Mouse (Mus musculus): Measurements from ENCODE around the gene Podn.

The Podn gene

DNA sequence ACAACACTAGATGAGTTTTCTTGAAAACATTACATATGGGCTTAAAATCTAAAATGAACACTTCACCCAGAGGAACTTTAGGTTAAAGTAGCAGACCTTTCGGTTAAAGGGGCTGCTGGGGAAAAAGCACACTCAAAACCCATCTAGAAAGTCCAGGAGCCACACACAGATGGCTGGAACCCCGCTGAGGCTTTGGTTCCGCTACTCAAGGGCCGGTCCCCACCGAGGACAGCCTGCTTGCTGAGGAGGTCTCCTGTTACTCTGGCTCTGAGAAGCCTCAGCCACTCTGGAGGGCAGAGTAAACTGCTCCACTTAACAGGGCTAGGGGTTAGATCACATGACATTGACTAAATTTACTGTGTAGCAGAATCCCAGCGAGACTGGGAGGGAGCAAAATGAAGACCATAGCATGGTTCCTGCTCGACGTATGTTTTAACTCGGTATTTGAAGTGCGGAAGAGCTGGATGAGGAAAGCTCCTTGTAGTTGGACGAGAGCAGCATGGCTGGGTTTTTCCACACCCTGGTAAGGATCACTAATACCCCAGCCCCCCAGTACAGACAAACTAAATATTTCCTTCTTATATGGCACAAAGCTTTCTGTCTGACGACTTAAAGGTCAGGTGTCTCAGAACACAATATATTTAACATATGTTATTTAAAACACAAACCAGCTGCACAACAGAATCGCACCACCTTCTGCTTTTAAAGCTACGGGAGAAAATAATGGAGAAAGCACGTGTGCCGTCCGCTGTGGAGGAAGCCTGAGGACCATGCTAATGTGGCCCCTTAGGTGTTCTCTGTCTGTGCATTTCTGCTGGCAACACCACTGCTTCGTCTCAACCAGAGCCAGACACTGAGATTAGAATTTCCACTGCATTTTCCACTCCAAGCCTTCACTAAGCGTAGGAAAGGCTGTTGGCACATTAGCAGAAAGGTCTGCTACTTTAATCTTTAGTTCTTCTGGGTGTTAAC lies 50.8 kb downstream of the Podn start:
- DNase-seq (ENCODE audit: low spot score): no peak

- no peak for DNase-seq (ENCODE audit: low spot score)
Measured at GRCm38 (mm10) chr4:108037027-108037426, 59.2 kb downstream of the Podn start.

GRCm38 (mm10) chr4:108033041-108033764 lies 63.0 kb downstream of the Podn start:
- DNase-seq (ENCODE audit: low spot score): no peak

DNA sequence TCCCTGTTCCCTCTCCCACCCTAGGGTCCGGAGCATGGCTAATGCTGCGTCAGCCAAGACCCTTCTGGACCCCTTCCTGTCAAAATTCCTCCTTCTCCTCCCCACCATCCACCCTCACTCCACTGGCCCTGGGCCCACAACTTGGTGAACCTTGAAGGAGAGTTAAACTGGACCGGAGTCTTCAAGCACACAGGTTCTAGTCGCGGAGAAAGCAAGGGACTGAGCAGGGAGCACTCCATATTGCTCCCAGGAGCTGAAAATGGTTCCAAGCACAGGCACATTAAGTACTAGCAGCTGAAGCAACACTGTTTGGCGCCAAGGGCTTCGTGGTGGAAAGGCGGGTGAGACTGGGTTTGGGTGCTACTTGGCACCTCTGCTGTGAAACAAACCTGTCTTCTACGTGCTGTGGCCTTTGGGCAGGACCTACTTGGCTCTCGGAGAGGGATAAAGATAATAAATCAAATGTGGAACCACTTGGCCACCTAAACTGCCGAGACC lies 63.8 kb downstream of the Podn start:
- no peak for DNase-seq (ENCODE audit: low spot score)

DNA sequence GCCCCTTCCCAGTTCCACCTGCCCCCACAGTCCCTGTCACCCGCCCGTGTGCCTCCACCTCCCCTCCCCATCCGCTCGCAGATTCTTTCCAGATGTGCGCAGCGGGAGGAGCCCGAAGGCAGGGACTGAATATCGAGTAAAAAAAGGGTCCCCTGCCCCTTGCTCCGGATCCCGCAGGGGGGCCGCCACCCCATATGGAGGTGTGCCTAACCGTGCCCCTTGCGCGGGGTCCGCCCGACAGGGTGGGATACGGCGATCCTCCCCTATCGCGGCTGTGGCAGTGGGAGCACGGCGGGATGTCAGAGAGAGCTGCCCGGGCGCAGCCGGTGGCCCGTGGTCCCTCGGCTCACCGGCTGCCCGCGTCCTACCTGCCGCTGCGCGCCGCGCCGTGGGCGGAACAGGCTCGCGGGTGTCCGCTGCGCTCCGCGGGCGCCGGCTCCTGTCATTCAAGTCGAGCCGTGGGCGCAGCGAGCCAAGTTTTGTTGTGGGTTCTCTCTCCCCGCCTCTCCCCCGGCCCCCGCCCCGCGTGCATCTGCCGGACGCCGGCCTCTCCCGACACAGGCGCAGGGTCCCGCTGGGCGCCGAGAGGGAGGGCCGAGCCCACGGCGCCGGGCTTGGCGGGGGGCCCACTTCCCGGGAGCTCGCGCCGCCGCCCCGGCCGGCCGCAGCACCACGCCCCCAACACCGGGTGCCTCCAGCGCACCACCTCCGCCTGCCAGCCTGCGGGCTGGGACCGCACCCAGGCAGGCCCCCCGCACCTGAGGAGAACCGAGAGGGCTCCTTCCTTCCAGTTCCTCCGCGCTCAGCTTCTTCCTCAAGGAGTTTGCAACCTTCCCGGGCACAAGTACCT lies 64.5 kb downstream of the Podn start:
- no peak for DNase-seq (ENCODE audit: low spot score)

- DNase-seq (ENCODE audit: low spot score): no peak
Measured at GRCm38 (mm10) chr4:108030888-108031501, 65.2 kb downstream of the Podn start.

DNA sequence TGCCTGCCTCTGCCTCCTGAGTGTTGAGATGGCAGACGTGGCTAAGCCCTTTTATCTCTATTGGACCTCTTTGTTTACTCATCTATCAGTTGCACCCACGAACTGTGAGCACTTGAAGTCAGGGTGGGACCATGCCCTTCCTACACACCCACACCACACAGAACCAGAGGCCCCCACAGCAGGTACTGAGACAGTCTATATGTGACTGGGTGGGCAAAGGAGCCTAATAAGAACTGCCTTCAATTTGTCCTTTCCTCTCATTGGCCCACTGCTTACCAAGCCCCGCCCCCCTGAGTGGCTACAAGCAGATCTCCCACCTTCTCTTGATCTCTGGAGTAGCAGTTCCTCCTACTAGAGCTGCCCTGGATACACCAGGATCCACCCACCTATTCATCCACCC lies 70.1 kb downstream of the Podn start:
- no peak for DNase-seq (ENCODE audit: low spot score)

- no peak for DNase-seq (ENCODE audit: low spot score)
Measured at GRCm38 (mm10) chr4:108025269-108025668, 71.0 kb downstream of the Podn start.

GRCm38 (mm10) chr4:108024641-108025040 lies 71.6 kb downstream of the Podn start:
- DNase-seq (ENCODE audit: low spot score): no peak

DNA sequence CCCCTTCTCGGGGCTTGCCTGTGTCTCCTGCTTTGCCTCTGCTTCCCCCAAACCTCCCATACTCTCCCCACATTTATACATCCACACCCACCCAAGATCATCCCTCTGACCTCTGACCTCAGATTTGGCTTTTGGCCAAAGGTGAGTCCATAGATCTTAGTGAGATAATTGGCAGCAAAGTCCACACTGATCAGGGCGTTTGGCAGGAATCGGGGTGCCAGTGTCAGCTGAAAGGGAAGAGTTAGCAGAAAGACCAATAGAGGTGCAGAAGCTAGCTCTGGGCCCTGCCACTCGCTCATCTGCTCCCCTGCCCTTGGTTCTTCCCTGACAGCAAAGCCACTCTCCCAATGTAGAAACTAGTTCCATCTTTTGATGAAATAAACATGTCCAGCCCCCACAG lies 73.1 kb downstream of the Podn start:
- DNase-seq (ENCODE audit: low spot score): no peak

GRCm38 (mm10) chr4:108020178-108020577 lies 76.1 kb downstream of the Podn start:
- DNase-seq (ENCODE audit: low spot score): no peak

DNA sequence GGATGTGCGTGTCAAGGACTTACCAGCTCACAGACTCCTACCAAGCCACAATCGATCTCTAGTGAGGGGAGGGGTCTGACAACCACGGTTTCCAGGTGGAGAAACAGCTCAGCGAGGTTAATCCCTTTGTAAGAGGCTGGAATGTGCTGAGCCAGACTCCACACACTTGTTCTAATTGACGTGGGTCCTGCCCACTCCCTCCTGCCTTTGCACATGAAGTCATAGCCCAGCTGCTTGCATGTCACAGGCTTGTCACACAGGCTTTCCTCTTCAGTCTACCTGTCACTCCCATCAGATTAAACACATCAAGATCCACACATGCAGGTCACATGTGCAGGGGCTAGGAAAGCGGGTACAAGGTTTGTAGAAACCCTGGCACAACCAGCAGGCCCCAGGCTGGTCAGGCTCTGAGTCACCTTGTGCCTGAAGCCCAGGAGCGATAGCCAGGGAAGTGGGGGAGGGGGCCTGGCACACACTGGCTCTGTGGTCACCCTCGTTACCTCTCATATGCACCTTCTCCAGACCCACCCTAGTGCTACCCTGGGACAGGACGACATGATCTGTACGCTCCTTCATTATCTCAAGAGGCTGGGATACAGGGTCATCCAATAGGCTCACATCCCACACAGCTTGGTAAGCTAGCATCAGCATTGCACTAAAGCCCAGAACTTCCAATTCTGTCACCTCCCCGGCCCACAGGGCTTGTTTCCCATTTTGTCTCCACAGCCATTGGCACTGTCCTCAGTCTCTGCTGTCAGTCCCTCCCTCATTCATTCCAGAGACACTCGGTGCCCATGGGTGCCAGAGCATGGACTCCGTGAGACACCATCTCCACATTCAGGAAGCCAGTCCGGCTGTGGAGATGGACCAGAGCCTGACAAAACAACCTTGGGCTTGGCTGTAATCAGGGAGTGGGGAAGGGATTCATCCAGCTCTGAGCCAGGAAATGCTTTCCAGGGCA lies 77.0 kb downstream of the Podn start:
- DNase-seq (ENCODE audit: low spot score): no peak

DNA sequence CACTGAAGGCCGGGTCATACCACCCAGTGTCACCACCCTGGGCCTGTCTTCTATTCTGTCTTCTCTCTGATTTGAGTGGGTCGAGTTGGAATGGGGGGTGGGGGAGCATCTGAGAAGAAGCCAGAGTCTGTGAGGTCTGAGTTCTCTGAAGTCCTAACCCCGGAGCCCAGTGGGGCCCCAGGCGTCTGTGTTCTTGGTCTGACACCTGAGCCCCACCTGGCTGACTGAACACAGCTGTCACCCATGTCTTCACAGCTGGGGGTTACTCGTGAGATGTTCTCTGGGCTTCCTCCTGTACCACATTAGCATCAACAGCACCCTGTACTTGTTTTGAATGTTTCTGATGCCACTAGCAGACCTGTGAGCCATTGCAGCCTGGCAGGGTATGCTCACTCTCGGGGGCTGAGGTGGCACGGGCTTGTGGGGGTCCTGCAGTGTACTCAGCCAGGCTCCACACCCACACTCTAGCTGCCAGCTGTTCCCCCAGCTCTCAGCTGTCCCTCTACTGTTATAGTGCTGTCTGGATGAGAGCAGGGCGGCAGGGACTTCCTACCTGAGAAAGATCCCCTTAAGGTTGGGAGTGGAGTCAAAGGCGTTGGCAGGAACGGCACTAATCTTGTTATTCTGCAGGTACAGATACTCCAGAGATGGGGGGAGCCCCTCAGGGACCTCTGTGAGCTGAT lies 77.9 kb downstream of the Podn start:
- DNase-seq (ENCODE audit: low spot score): no peak

DNA sequence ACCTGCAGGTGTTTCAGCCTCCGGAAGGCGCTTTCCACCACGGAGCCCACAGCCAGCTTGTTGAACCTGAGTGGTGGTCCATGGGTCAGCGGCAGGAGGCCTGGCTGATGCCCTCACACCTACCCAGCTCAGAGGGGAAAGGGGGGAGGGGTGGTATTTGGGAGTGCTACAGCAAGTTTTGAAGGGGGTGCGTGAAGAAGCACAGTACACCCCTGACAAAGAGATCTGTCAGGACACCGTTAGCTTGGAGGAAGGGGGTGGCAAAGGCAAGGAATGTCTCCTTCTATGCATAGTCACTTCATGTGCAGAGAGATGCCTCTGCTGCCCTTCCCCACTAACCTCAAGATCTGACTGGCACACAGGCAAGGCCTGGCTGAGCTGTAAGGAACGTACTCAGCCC lies 78.4 kb downstream of the Podn start:
- no peak for DNase-seq (ENCODE audit: low spot score)

DNA sequence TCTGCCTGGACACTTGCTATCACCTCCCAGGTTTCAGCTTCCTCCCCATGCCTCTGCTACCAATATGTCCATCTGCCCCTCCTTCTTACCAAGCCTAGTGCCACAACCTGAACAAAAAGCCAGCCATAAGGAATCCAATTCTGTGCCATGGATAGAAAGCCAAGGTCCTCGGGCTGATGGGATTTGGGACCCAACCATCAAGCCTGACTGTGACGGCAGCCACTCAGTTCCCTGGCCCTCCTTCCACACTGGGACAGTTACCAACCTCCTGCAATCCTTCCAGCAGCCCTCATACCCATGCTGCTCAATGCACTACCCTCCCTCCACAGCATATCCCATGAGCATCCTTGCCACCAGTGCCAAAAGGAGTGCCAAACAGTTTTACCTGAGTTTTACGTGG lies 79.9 kb downstream of the Podn start:
- no peak for DNase-seq (ENCODE audit: low spot score)

- DNase-seq (ENCODE audit: low spot score): no peak
Measured at GRCm38 (mm10) chr4:108015067-108015765, 81.0 kb downstream of the Podn start.

DNA sequence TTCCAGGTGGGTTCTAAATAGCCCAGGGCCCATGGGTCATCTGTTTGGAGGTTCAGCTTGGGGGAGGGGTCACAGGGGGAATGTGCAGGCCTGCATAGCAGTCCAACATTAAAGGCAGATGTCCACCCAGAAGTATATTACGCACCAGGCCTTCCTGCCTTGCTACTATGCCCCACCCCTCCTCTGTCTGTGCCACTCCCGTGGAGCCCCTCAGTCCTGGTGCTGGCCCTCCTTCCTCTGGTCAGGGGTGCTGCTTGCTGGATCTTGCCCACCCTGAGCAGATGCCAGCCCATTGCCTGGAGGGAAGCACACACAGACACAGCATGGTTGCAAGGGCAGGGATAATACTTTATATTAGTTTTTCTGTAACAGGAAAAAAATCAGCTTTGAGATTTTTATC lies 81.8 kb downstream of the Podn start:
- no peak for DNase-seq (ENCODE audit: low spot score)

- DNase-seq (ENCODE audit: low spot score): no peak
Measured at GRCm38 (mm10) chr4:108008541-108008940, 87.7 kb downstream of the Podn start.

DNA sequence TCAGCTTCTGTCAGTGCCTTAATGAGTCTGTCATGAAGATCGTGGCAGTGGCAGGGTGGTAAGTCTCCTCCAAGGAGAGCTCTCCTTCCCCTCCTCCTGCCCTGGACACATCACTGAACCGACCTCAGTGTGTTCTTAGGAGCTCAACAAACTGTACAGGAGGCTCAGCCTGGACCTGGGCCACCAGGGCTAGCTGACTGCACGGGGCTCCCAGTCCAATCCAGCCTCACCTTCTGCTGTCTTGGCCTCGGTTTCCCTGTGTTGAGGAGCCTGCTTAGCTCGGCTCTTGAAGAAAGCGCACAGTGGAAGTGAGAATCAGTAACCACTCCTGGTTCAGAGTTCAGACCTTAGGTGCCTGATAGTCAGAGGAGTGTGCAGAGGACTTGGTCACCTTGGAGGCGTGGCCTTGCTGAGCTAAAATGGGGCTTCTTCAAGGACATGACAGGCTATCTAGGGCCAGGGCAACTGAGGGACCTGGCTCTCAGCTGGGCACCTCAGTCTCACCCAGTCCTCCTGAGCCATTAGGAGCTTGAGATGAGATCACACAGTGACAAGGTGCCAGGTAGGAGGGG lies 88.6 kb downstream of the Podn start:
- no peak for DNase-seq (ENCODE audit: low spot score)
